Mouse (Mus musculus) midbrain, embryonic 15.5 days (tissue): ENCODE results near the gene Dst. TPM values are rescaled to one million over a fixed set of nuclear protein-coding genes. Genes with fewer than 3 reads are reported as not detected.

ENCODE experiments used
- ATAC-seq: fragments of 200-750 bp; cut with Nextera tagmentation; replicated peaks from 2 replicates; pipeline ENCODE4 v1.8.0; 2017; ENCODE audit warnings: moderate TSS enrichment
- H3K27ac ChIP-seq: fragments of 300-500 bp; sonication (generic); 2 replicates; pipeline ENCODE4 v1.5.1; 2015; ENCODE audit warnings: mild to moderate bottlenecking, inconsistent platforms
- H3K27me3 ChIP-seq: fragments of 300-500 bp; sonication (generic); replicated peaks from 2 replicates; pipeline ENCODE4 v1.6.1; 2015; ENCODE audit warnings: inconsistent platforms
- H3K36me3 ChIP-seq: fragments of 300-500 bp; sonication (generic); replicated peaks from 2 replicates; pipeline ENCODE4 v1.6.1; 2015; ENCODE audit warnings: inconsistent platforms
- H3K4me1 ChIP-seq: fragments of 300-500 bp; sonication (generic); 2 replicates; pipeline ENCODE4 v1.6.1; 2015; ENCODE audit warnings: inconsistent platforms
- H3K4me2 ChIP-seq: fragments of 300-500 bp; sonication (generic); 2 replicates; pipeline ENCODE4 v1.6.1; 2015; ENCODE audit warnings: inconsistent platforms, mild to moderate bottlenecking, moderate library complexity
- H3K4me3 ChIP-seq: fragments of 300-500 bp; sonication (generic); 2 replicates; pipeline ENCODE4 v1.5.1; 2015; ENCODE audit warnings: mild to moderate bottlenecking, inconsistent platforms
- H3K9ac ChIP-seq: fragments of 300-500 bp; sonication (generic); 2 replicates; pipeline ENCODE4 v1.6.1; 2015; ENCODE audit warnings: mild to moderate bottlenecking, inconsistent platforms
- H3K9me3 ChIP-seq: fragments of 300-500 bp; sonication (generic); 2 replicates; pipeline ENCODE4 v1.6.1; 2016; ENCODE audit warnings: inconsistent platforms
- WGBS: fragments of 180-500 bp; shearing (Covaris S2); methylation state at CpG from one replicate; pipeline ENCODE4 v1.1.7; 2015; ENCODE audit warnings: mixed read lengths; 5-methylcytosine and 5-hydroxymethylcytosine counted together
- polyA plus RNA-seq: library from polyadenylated mRNA; unstranded; fragments of >200 nt; fragmentation: Nextera tagmentation; extraction: Ambion mirVana; gene quantifications from 2 replicates; pipeline ENCODE4 v1.2.1, GENCODE M21; 2015

Gene Dst
- polyA plus RNA-seq, 1 experiment from 2014 or later = 43.0 TPM

DNA sequence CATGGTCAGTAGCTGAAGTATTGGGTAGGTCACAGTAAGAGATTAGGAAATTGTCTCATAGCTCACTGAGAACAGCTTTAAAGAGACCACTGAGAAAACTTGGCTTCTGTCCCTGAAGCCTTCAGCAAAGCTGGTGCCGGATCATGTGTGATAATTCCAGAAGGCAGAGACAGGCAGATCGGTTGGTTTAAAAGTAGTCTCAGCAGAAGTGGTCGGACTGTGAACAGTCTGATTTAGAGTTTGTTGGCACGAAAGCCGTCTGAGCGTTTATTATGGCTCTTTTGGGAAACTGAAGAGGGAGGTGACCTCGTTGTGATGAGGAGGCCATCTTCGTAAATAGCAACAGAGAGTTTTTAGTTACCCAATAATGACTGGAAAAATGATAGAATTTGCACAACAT lies 52.4 kb downstream of the Dst start:
- H3K9ac ChIP-seq = no peak overlapping the region
- no peaks in the 10 kb centered on the region for H3K9me3 ChIP-seq
- ATAC-seq = no peak
- no peak overlapping the region for H3K4me2 ChIP-seq
- H3K27me3 ChIP-seq = no peaks in the 10 kb centered on the region
- no peaks in the 10 kb centered on the region for H3K4me1 ChIP-seq
- no peak overlapping the region for H3K27ac ChIP-seq
- WGBS = 90% methylated on average over 8 of the region's 8 CpGs
- H3K36me3 ChIP-seq = no peaks in the 10 kb centered on the region
- no peak overlapping the region for H3K4me3 ChIP-seq

DNA sequence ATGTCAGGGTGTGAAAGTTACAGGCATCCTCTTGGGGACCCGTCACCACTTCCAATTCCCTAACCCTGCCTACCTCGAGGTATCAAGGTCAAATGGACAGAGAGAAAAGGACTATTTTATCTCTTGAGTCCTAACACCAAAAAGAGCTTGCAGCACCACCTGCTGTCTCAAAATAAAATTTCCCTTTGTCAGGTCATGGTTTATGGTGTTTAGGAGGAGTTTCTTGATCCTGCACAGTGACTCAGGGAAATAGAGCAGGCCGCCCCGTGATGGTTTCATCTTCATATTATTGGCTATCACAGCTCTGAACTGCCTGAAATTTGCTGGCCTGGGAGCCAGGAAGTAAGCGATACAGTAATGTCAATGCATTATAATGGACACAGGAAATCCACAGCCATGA lies 56.6 kb downstream of the Dst start:
- ATAC-seq = 0 out of 2 replicates have a peak, but pooled peaks have one; percentile 13
- no peaks in the 10 kb centered on the region for H3K27me3 ChIP-seq

GRCm38 (mm10) chr1:33965824-33966223 lies 57.8 kb downstream of the Dst start:
- peak; percentile 53 for ATAC-seq
- H3K9me3 ChIP-seq = no peaks in the 10 kb centered on the region
- no peak overlapping the region for H3K9ac ChIP-seq
- H3K4me1 ChIP-seq = no peaks in the 10 kb centered on the region; the same call in 1 of the 2 replicates
- H3K4me3 ChIP-seq = no peak overlapping the region
- H3K36me3 ChIP-seq = no peaks in the 10 kb centered on the region
- H3K4me2 ChIP-seq = no peak overlapping the region
- 90% methylated on average over 4 of the region's 4 CpGs for WGBS
- H3K27ac ChIP-seq = no peak overlapping the region
- H3K27me3 ChIP-seq = no peaks in the 10 kb centered on the region

More for the DNA sequence above, 56.6 kb downstream of the Dst start:
- Histone ChIP-seq H3K4me2 (no peak overlapping the region), H3K4me1 (no peaks in the 10 kb centered on the region; the same call in 1 of the 2 replicates), H3K9ac (no peak overlapping the region), H3K36me3 (no peaks in the 10 kb centered on the region), H3K4me3 (no peak overlapping the region), H3K27ac (no peak overlapping the region), H3K9me3 (no peaks in the 10 kb centered on the region)
- WGBS = 49% methylated on average over 5 of the region's 5 CpGs

DNA sequence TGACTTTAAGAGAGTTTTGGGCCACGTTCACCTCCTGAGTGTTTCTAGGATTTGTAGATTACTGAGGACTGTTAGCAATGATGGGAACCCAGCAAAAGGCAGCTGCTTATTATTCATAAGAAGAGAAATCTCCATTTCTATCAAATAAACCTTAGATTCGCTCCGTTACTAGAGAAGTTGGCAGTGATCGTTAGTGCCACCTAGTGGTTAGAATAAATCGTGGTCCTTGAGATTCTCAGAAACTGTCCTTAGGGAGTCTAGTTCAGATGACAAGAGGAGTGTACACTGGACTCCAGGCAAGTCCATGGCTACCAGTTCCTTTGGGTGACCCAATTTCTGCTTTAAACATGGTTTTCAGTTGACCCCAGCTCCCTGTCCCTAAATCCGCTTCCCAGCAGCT lies 58.3 kb downstream of the Dst start:
- peak; percentile 25; the same call in 1 of the 2 replicates for ATAC-seq
- H3K27ac ChIP-seq = no peak overlapping the region
- H3K36me3 ChIP-seq = no peaks in the 10 kb centered on the region
- H3K9me3 ChIP-seq = no peaks in the 10 kb centered on the region
- WGBS = 25% methylated on average over 6 of the region's 6 CpGs
- no peak overlapping the region for H3K9ac ChIP-seq
- H3K4me1 ChIP-seq = no peaks in the 10 kb centered on the region; the same call in 1 of the 2 replicates
- H3K27me3 ChIP-seq = no peaks in the 10 kb centered on the region
- H3K4me3 ChIP-seq = no peak overlapping the region
- no peak overlapping the region for H3K4me2 ChIP-seq

GRCm38 (mm10) chr1:33967206-33967605 lies 59.2 kb downstream of the Dst start:
- Histone ChIP-seq H3K4me1 (no peaks in the 10 kb centered on the region; the same call in 1 of the 2 replicates), H3K27ac (no peak overlapping the region), H3K36me3 (no peaks in the 10 kb centered on the region), H3K9ac (no peak overlapping the region), H3K4me3 (no peak overlapping the region), H3K9me3 (no peaks in the 10 kb centered on the region), H3K4me2 (no peak overlapping the region), H3K27me3 (no peaks in the 10 kb centered on the region)
- ATAC-seq = no peak
- WGBS = 73% methylated on average over 4 of the region's 4 CpGs

- H3K36me3 ChIP-seq = no peaks in the 10 kb centered on the region
- no peak overlapping the region for H3K4me3 ChIP-seq
- ATAC-seq = no peak
- no peak overlapping the region for H3K27ac ChIP-seq
- H3K9ac ChIP-seq = no peak overlapping the region
- no peak overlapping the region for H3K4me2 ChIP-seq
- no peaks in the 10 kb centered on the region; the same call in 1 of the 2 replicates for H3K4me1 ChIP-seq
- no peaks in the 10 kb centered on the region for H3K27me3 ChIP-seq
- no peaks in the 10 kb centered on the region for H3K9me3 ChIP-seq
- 55% methylated on average over 2 of the region's 2 CpGs for WGBS
Observed at GRCm38 (mm10) chr1:33969910-33970309, 61.9 kb downstream of the Dst start.

- ATAC-seq = no peak
- Histone ChIP-seq H3K9ac (no peak overlapping the region), H3K4me1 (no peaks in the 10 kb centered on the region), H3K27ac (no peak overlapping the region), H3K36me3 (no peaks in the 10 kb centered on the region), H3K4me2 (no peak overlapping the region), H3K4me3 (no peak overlapping the region), H3K9me3 (no peaks in the 10 kb centered on the region), H3K27me3 (no peaks in the 10 kb centered on the region)
- 90% methylated on average over 11 of the region's 11 CpGs for WGBS
Observed at GRCm38 (mm10) chr1:33974401-33974800, 66.4 kb downstream of the Dst start.

DNA sequence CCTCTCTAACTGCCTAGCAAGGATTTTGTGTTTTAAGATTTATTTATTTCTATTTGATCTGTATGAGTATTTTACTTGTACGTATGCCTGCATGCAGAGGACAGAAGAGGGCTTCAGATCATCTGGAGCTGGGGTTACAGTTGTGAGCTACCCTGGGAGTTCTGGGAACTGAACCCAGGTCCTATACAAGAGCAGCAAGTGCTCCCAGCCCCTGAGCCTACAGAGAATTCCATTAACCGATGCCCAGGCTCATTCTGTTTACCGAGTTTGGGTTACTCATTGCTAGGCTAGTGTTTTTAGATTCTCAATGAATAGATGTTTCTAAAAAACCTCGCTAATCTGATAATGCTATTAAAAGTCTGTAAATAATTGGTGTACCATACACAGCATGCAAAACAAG lies 67.3 kb downstream of the Dst start:
- Histone ChIP-seq H3K27ac (no peak overlapping the region), H3K9me3 (no peaks in the 10 kb centered on the region), H3K27me3 (no peaks in the 10 kb centered on the region), H3K4me1 (no peaks in the 10 kb centered on the region), H3K4me3 (no peak overlapping the region), H3K36me3 (no peaks in the 10 kb centered on the region), H3K9ac (no peak overlapping the region), H3K4me2 (no peak overlapping the region)
- no peak for ATAC-seq
- 81% methylated on average over 4 of the region's 4 CpGs for WGBS

- Histone ChIP-seq H3K36me3 (no peaks in the 10 kb centered on the region), H3K9me3 (no peaks in the 10 kb centered on the region), H3K4me1 (no peaks in the 10 kb centered on the region), H3K27ac (no peak overlapping the region), H3K4me3 (no peak overlapping the region), H3K27me3 (no peaks in the 10 kb centered on the region), H3K4me2 (no peak overlapping the region), H3K9ac (no peak overlapping the region)
- 85% methylated on average over 6 of the region's 6 CpGs for WGBS
- no peak for ATAC-seq
Observed at GRCm38 (mm10) chr1:33977832-33978231, 69.8 kb downstream of the Dst start.

GRCm38 (mm10) chr1:33980420-33980819 lies 72.4 kb downstream of the Dst start:
- Histone ChIP-seq H3K4me1 (no peaks in the 10 kb centered on the region), H3K4me2 (no peak overlapping the region), H3K36me3 (no peaks in the 10 kb centered on the region), H3K9ac (no peak overlapping the region), H3K4me3 (no peak overlapping the region), H3K9me3 (no peaks in the 10 kb centered on the region), H3K27ac (no peak overlapping the region), H3K27me3 (no peaks in the 10 kb centered on the region)
- ATAC-seq = no peak
- 61% methylated on average over 12 of the region's 12 CpGs for WGBS

GRCm38 (mm10) chr1:33989643-33990042 lies 81.6 kb downstream of the Dst start:
- WGBS = 89% methylated on average over 13 of the region's 13 CpGs
- no peak overlapping the region for H3K9ac ChIP-seq
- no peaks in the 10 kb centered on the region for H3K36me3 ChIP-seq
- ATAC-seq = no peak
- no peak overlapping the region for H3K4me3 ChIP-seq
- no peaks in the 10 kb centered on the region for H3K9me3 ChIP-seq
- no peaks in the 10 kb centered on the region for H3K27me3 ChIP-seq
- H3K27ac ChIP-seq = no peak overlapping the region
- H3K4me1 ChIP-seq = no peaks in the 10 kb centered on the region
- H3K4me2 ChIP-seq = no peak overlapping the region

GRCm38 (mm10) chr1:33991067-33991466 lies 83.0 kb downstream of the Dst start:
- no peak overlapping the region for H3K4me3 ChIP-seq
- H3K27ac ChIP-seq = no peak overlapping the region
- no peaks in the 10 kb centered on the region for H3K36me3 ChIP-seq
- no peaks in the 10 kb centered on the region for H3K4me1 ChIP-seq
- H3K9me3 ChIP-seq = no peaks in the 10 kb centered on the region
- no peak overlapping the region for H3K4me2 ChIP-seq
- no peak for ATAC-seq
- no peaks in the 10 kb centered on the region for H3K27me3 ChIP-seq
- 91% methylated on average over 6 of the region's 6 CpGs for WGBS
- no peak overlapping the region for H3K9ac ChIP-seq

DNA sequence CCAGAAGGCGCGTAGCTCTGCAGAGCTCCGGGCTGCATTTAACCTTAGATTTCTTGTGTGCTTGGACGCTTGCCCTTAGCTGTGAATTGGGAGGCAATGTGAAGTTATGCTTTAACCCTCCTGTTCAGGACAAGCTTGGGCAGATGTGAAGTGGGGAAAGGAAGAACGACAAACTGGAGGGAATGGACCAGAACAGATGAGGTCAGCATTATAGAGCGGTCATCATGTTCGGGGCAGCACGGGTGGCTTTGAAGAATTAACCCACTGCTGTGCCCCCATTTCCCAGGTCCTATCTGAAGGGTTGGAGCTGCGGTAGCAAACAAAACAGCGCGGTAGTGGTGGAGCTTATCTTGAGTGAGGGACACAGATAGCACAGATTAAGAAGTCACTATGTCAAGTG lies 84.8 kb downstream of the Dst start:
- Histone ChIP-seq H3K36me3 (no peaks in the 10 kb centered on the region), H3K27me3 (no peaks in the 10 kb centered on the region), H3K27ac (no peak overlapping the region), H3K9ac (no peak overlapping the region), H3K4me3 (no peak overlapping the region), H3K4me1 (no peaks in the 10 kb centered on the region), H3K4me2 (no peak overlapping the region), H3K9me3 (no peaks in the 10 kb centered on the region)
- 89% methylated on average over 11 of the region's 11 CpGs for WGBS
- no peak for ATAC-seq
